Mouse (Mus musculus): ENCODE data around the gene Zfp688. TPM values are rescaled to one million over a fixed set of nuclear protein-coding genes. Genes with fewer than 3 reads are reported as not detected.
A peak's percentile ranks its signal among the peaks of the same experiment; 100 is the strongest.
"Not testable (repeated sequence)": the region's sequence is repeated elsewhere in the genome, so short reads cannot be mapped to it uniquely, and the experiment has no call there.

The Zfp688 gene
- 10 to 100 TPM; 13.3 to 13.8 TPM for total RNA-seq (2021)
- long read RNA-seq, experiment 1, partial matches to known transcripts, result 2 of 13 reads
- long read RNA-seq, experiment 1, other reads (novel, unspliced or antisense), result 6 of 13 reads
- long read RNA-seq, experiment 2, partial matches to known transcripts, result 1 of 13 reads
- long read RNA-seq, experiment 2, other reads (novel, unspliced or antisense), result 9 of 13 reads

GRCm38 (mm10) chr7:127421388-127422191 lies at the start of gene Zfp688:
Gene Zfp688 (minus strand): TSS chr7:127422068.
- H3K4me3 ChIP-seq, result peak within 1 kb of the TSS; percentile 72
- H3K27ac ChIP-seq, result peak within 1 kb of the TSS; percentile 83
- TF ChIP-seq CTCF (IDR thresholded peaks at IDR 0.05), result peak; percentile 12; the same call in 1 of the 2 replicates
- peak; percentile 90 to 93 for DNase-seq (ENCODE audit: extremely low spot score in 1 of 2, low spot score in 2 of 2)
- intact Hi-C loops (cut with DNase I), result loop anchor here (2.0 kb wide), 1 partner anchor 27 kb away; the partner anchor contains the start of gene Zfp689

- intact Hi-C loops (cut with DNase I), result loop anchor here (1.0 to 5.0 kb wide), 4 partner anchors 41 to 124 kb away; partner anchors contain the start of genes E430018J23Rik and Zfp768
- DNase-seq (ENCODE audit: extremely low spot score in 1 of 2, low spot score in 2 of 2), result no peak
Observed at GRCm38 (mm10) chr7:127471646-127472010, 49.8 kb upstream of the Zfp688 start.

GRCm38 (mm10) chr7:127470743-127471645 lies 49.1 kb upstream of the Zfp688 start:
- peak; percentile 86 to 93 for DNase-seq (ENCODE audit: extremely low spot score in 1 of 2, low spot score in 2 of 2)
- intact Hi-C loops (cut with DNase I), result loop anchor here (1.0 to 5.0 kb wide), 4 partner anchors 22 to 124 kb away; partner anchors contain the start of genes E430018J23Rik, Zfp689 and Zfp768
- peak overlapping the region; percentile 97 for H3K27ac ChIP-seq
- peak overlapping the region; percentile 81 for H3K4me3 ChIP-seq
- no peak for TF ChIP-seq CTCF (IDR thresholded peaks at IDR 0.05)

More at GRCm38 (mm10) chr7:127471646-127472010, 49.8 kb upstream of the Zfp688 start:
- Histone ChIP-seq H3K4me3 (peak overlapping the region; percentile 81), H3K27ac (peak overlapping the region; percentile 97)
- TF ChIP-seq CTCF (IDR thresholded peaks at IDR 0.05), result no peak; the same call in none of the 2 replicates

- no peak for DNase-seq (ENCODE audit: extremely low spot score in 1 of 2, low spot score in 2 of 2)
- peak overlapping the region; percentile 97 for H3K27ac ChIP-seq
- intact Hi-C loops (cut with DNase I), result loop anchor here (1.0 to 5.0 kb wide), 3 partner anchors 21 to 123 kb away; partner anchors contain the start of genes E430018J23Rik, Zfp689 and Zfp768
Observed at GRCm38 (mm10) chr7:127470011-127470715, 48.3 kb upstream of the Zfp688 start.

GRCm38 (mm10) chr7:127466606-127467005 lies 44.7 kb upstream of the Zfp688 start:
- DNase-seq (ENCODE audit: extremely low spot score in 1 of 2, low spot score in 2 of 2), result no peak
- no peak for TF ChIP-seq CTCF (IDR thresholded peaks at IDR 0.05)
- Histone ChIP-seq H3K4me3 (no peak overlapping the region), H3K27ac (no peak overlapping the region)
- intact Hi-C loops (cut with DNase I), result no loop called here

More at GRCm38 (mm10) chr7:127470011-127470715, 48.3 kb upstream of the Zfp688 start:
- TF ChIP-seq CTCF (IDR thresholded peaks at IDR 0.05), result no peak
- peak overlapping the region; percentile 81 for H3K4me3 ChIP-seq

GRCm38 (mm10) chr7:127465670-127466069 lies 43.8 kb upstream of the Zfp688 start:
- DNase-seq (ENCODE audit: extremely low spot score in 1 of 2, low spot score in 2 of 2); H3K27ac ChIP-seq; intact Hi-C loops (cut with DNase I); H3K4me3 ChIP-seq: not testable (repeated sequence)

GRCm38 (mm10) chr7:127465191-127465590 lies 43.3 kb upstream of the Zfp688 start:
- Histone ChIP-seq H3K4me3 (no peak overlapping the region), H3K27ac (no peak overlapping the region)
- no peak for DNase-seq (ENCODE audit: extremely low spot score in 1 of 2, low spot score in 2 of 2)
- intact Hi-C loops (cut with DNase I), result no loop called here
- no peak for TF ChIP-seq CTCF (IDR thresholded peaks at IDR 0.05)

- H3K4me3 ChIP-seq; intact Hi-C loops (cut with DNase I); DNase-seq (ENCODE audit: extremely low spot score in 1 of 2, low spot score in 2 of 2); H3K27ac ChIP-seq: not testable (repeated sequence)
Observed at GRCm38 (mm10) chr7:127459311-127459710, 37.4 kb upstream of the Zfp688 start, which contains the start of gene Prr14. Gene Prr14 (plus strand): TSS chr7:127459611.

GRCm38 (mm10) chr7:127458371-127459122 lies 36.7 kb upstream of the Zfp688 start:
- intact Hi-C loops (cut with DNase I), result not testable (repeated sequence)

GRCm38 (mm10) chr7:127454905-127455304 lies 33.0 kb upstream of the Zfp688 start:
- Histone ChIP-seq H3K27ac (no peak overlapping the region), H3K4me3 (no peak overlapping the region)
- TF ChIP-seq CTCF (IDR thresholded peaks at IDR 0.05), result no peak
- no peak for DNase-seq (ENCODE audit: extremely low spot score in 1 of 2, low spot score in 2 of 2)
- intact Hi-C loops (cut with DNase I), result no loop called here

More at GRCm38 (mm10) chr7:127458371-127459122, 36.7 kb upstream of the Zfp688 start:
- not testable (repeated sequence) for DNase-seq (ENCODE audit: extremely low spot score in 1 of 2, low spot score in 2 of 2); H3K4me3 ChIP-seq; H3K27ac ChIP-seq

All from left cerebral cortex, adult 2 months (tissue).